Mouse (Mus musculus): ENCODE measurements around the gene Dpep2nb.

DNA sequence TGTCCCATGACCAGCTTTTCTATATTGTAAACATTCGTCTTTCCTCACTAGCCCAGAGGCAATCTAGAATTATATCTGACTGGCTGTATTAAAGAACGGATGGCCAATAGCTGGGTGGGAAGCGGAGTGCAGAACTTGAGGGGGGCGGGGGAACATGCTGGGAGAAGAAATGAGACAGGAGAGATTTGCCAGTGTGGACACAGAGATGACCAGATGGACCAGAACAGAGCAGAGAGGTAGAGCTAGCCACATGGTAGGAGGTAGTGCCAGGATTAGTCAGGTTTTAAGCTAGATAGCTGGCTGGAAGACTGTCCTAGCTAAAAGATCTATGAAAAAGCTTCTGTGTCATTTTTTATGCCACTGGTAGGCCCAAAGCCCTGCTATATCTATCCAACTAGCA, 3.9 kb downstream of the Dpep2nb start:
- TF ChIP-seq GATA1 (IDR thresholded peaks at IDR 0.05; ENCODE audit: low read length) (no peak), TAL1 (IDR thresholded peaks at IDR 0.05; ENCODE audit: low read length) (no peak)
